Mouse (Mus musculus) kidney, adult 2 months (tissue): Measurements from ENCODE around the gene Ephx3. TPM values are rescaled to one million over a fixed set of nuclear protein-coding genes. Genes with fewer than 3 reads are reported as not detected.

Experiments
- DNase-seq: peaks from one replicate; pipeline ENCODE4 v3.0.0; 2021
- H3K27ac ChIP-seq: fragments of 200-500 bp; 2 replicates; pipeline ENCODE4 v1.5.1; 2012; ENCODE audit warnings: low read depth, low read length, control low read depth, inconsistent platforms; ENCODE audit not compliant: insufficient read depth
- H3K27me3 ChIP-seq: fragments of 200-500 bp; replicated peaks from 2 replicates; pipeline ENCODE4 v1.6.1; 2012; ENCODE audit warnings: mild to moderate bottlenecking, moderate library complexity, low read length, inconsistent platforms; ENCODE audit not compliant: control insufficient read depth, insufficient read depth
- H3K36me3 ChIP-seq: fragments of 200-500 bp; 2 replicates; pipeline ENCODE4 v1.6.1; 2012; ENCODE audit warnings: mild to moderate bottlenecking, moderate library complexity, low read length, inconsistent platforms; ENCODE audit not compliant: control insufficient read depth, insufficient read depth
- H3K4me1 ChIP-seq: fragments of 200-500 bp; 2 replicates; pipeline ENCODE4 v1.6.1; 2011; ENCODE audit warnings: low read length; ENCODE audit not compliant: control insufficient read depth, insufficient read depth
- H3K4me3 ChIP-seq: fragments of 200-500 bp; 2 replicates; pipeline ENCODE4 v1.5.1; 2011; ENCODE audit warnings: mild to moderate bottlenecking, low read depth, low read length, control low read depth; ENCODE audit not compliant: insufficient read depth
- CTCF ChIP-seq: fragments of 200-500 bp; conservative IDR thresholded peaks from 2 replicates; pipeline ENCODE4 v1.5.1; 2011; ENCODE audit warnings: low read depth, mild to moderate bottlenecking, control low read depth, low read length, moderate library complexity, mixed read lengths; ENCODE audit not compliant: insufficient read depth, insufficient read length
- POLR2A ChIP-seq: fragments of 200-500 bp; IDR thresholded peaks from one replicate; pipeline ENCODE4 v1.6.1; 2011; ENCODE audit warnings: low read depth, low read length, control low read depth
- WGBS: fragments of 180-500 bp; shearing (Covaris S2); methylation state at CpG from one replicate; pipeline ENCODE4 v1.1.7; 2018; 5-methylcytosine and 5-hydroxymethylcytosine counted together
- polyA plus RNA-seq: library from polyadenylated mRNA; depleted of rRNA; stranded (reverse); fragments of >200 nt; gene quantifications from 2 replicates; pipeline ENCODE4 v1.2.3, GENCODE M21; 2012

The Ephx3 gene
- polyA plus RNA-seq, 1 experiment, result 1.3 TPM

- peak; percentile 75 for TF ChIP-seq CTCF
- TF ChIP-seq POLR2A, result no peak
- no peak overlapping the region for H3K27ac ChIP-seq
- DNase-seq, result peak; percentile 72
- no peaks in the 10 kb centered on the region for H3K27me3 ChIP-seq
- H3K4me1 ChIP-seq, result peaks cover 3% of the 10 kb centered on the region; the same call in 1 of the 2 replicates
- peaks cover 22% of the 10 kb centered on the region for H3K36me3 ChIP-seq
- H3K4me3 ChIP-seq, result no peak overlapping the region
- WGBS, result 33% methylated on average over 3 of the region's 3 CpGs
Observed at GRCm38 (mm10) chr17:32209752-32210151, 20.4 kb upstream of the Ephx3 start.

- Histone ChIP-seq H3K36me3 (peaks cover 19% of the 10 kb centered on the region), H3K27ac (peak overlapping the region; percentile 13; the same call in 1 of the 2 replicates), H3K27me3 (no peaks in the 10 kb centered on the region), H3K4me3 (no peak overlapping the region), H3K4me1 (peaks cover 3% of the 10 kb centered on the region; the same call in 1 of the 2 replicates)
- no peak for TF ChIP-seq POLR2A
- no peak for TF ChIP-seq CTCF
- 51% methylated on average over 6 of the region's 6 CpGs for WGBS
- DNase-seq, result peak; percentile 33
Observed at GRCm38 (mm10) chr17:32209144-32209543, 19.8 kb upstream of the Ephx3 start.

GRCm38 (mm10) chr17:32207586-32208245 is 18.4 kb upstream of the Ephx3 start:
- no peak for TF ChIP-seq POLR2A
- TF ChIP-seq CTCF, result no peak
- Histone ChIP-seq H3K27me3 (no peaks in the 10 kb centered on the region), H3K27ac (peak overlapping the region; percentile 56), H3K36me3 (peaks cover 13% of the 10 kb centered on the region), H3K4me1 (peaks cover 3% of the 10 kb centered on the region; the same call in 1 of the 2 replicates), H3K4me3 (no peak overlapping the region)
- WGBS, result 34% methylated on average over 5 of the region's 5 CpGs
- DNase-seq, result peak; percentile 57

GRCm38 (mm10) chr17:32205345-32205744 is 16.0 kb upstream of the Ephx3 start:
- TF ChIP-seq POLR2A (no peak), CTCF (no peak)
- Histone ChIP-seq H3K4me3 (no peak overlapping the region), H3K4me1 (peaks cover 3% of the 10 kb centered on the region; the same call in 1 of the 2 replicates), H3K27me3 (no peaks in the 10 kb centered on the region), H3K27ac (no peak overlapping the region), H3K36me3 (peaks cover 10% of the 10 kb centered on the region)
- DNase-seq, result peak; percentile 30
- WGBS, result 67% methylated on average over 3 of the region's 3 CpGs

- WGBS, result 83% methylated on average over 3 of the region's 3 CpGs
Observed at GRCm38 (mm10) chr17:32202972-32203371, 13.6 kb upstream of the Ephx3 start.

GRCm38 (mm10) chr17:32201086-32201485 is 11.7 kb upstream of the Ephx3 start:
- DNase-seq, result no peak

More at GRCm38 (mm10) chr17:32202972-32203371, 13.6 kb upstream of the Ephx3 start:
- Histone ChIP-seq H3K4me1 (no peaks in the 10 kb centered on the region), H3K4me3 (no peak overlapping the region), H3K27me3 (no peaks in the 10 kb centered on the region), H3K36me3 (peaks cover 4% of the 10 kb centered on the region), H3K27ac (no peak overlapping the region)
- DNase-seq, result no peak
- TF ChIP-seq CTCF (no peak), POLR2A (no peak)

GRCm38 (mm10) chr17:32199796-32200195 is 10.4 kb upstream of the Ephx3 start:
- DNase-seq, result no peak
- WGBS, result 93% methylated on average over 2 of the region's 2 CpGs
- TF ChIP-seq POLR2A, result no peak
- no peak for TF ChIP-seq CTCF
- peaks cover 8% of the 10 kb centered on the region for H3K36me3 ChIP-seq
- H3K4me1 ChIP-seq, result no peaks in the 10 kb centered on the region
- no peak overlapping the region for H3K4me3 ChIP-seq
- no peaks in the 10 kb centered on the region for H3K27me3 ChIP-seq
- H3K27ac ChIP-seq, result no peak overlapping the region

More at GRCm38 (mm10) chr17:32201086-32201485, 11.7 kb upstream of the Ephx3 start:
- H3K4me3 ChIP-seq, result no peak overlapping the region
- TF ChIP-seq CTCF (no peak), POLR2A (no peak)
- H3K27ac ChIP-seq, result no peak overlapping the region
- H3K36me3 ChIP-seq, result peaks cover 8% of the 10 kb centered on the region
- H3K4me1 ChIP-seq, result no peaks in the 10 kb centered on the region
- no peaks in the 10 kb centered on the region for H3K27me3 ChIP-seq
- 61% methylated on average over 5 of the region's 5 CpGs for WGBS
